Mouse (Mus musculus): ENCODE results near the gene Trabd. TPM values are rescaled to one million over a fixed set of nuclear protein-coding genes. Genes with fewer than 3 reads are reported as not detected.
A peak's percentile ranks its signal among the peaks of the same experiment; 100 is the strongest.

Gene Trabd
- total and polyA plus RNA-seq, 2 experiments from 2014 or later = 21.9 to 33.5 TPM

DNA sequence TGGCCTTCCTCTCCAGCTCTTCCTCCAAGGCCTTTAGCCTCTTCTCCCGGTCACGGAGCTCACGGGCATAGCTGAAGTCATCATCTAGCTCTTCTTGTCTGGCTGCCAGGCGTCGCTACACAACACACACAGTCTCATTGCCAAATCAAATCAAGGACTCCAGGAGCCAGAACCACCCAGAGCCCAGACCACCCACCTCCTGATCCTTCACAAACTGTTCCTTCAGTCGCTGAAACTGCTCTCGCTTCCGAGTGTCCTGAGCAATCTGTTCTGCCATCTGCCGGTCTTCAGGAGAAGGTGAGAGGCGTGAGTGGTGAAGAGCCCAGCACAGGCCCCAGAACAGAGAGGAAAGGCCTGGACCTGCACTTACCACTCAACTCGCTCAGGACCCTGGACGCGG is 31.1 kb downstream of the Trabd start:
- Histone ChIP-seq H3K9me3 (ENCODE audit: low read length) (no peaks in the 10 kb centered on the region), H3K9ac (no peak overlapping the region), H3K4me2 (ENCODE audit: low read depth) (no peak overlapping the region), H3K4me3 (ENCODE audit: low read depth, low read length) (no peak overlapping the region), H3K27me3 (ENCODE audit: insufficient read depth, low read length) (no peaks in the 10 kb centered on the region), H3K4me1 (ENCODE audit: insufficient read depth) (no peaks in the 10 kb centered on the region), H3K36me3 (ENCODE audit: insufficient read depth) (peaks cover 95% of the 10 kb centered on the region), H3K27ac (ENCODE audit: low read depth, low read length) (no peak overlapping the region)
- DNase-seq = no peak
- ATAC-seq = no peak
- WGBS = 80% methylated on average over 13 of the region's 13 CpGs
- no peak for TF ChIP-seq CTCF (IDR thresholded peaks at IDR 0.05; ENCODE audit: low read depth)

DNA sequence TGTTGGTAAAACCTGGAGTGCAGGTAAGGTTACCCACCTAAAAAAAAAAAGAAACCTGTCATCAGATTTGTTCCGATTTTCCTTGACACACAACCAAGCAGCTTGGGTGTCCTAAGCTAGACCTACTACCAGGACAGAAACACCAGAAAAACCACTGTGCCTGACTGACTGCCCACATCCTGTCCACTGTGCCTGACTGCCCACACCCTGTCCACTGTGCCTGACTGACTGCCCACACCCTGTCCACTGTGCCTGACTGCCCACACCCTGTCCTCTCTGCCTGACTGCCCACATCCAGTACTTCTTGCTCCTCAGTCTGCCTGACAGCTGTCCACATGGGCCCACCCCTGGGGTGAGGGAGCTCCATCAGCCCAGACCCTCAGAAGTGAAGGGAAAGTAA is 32.1 kb downstream of the Trabd start:
- no peak for TF ChIP-seq CTCF (IDR thresholded peaks at IDR 0.05; ENCODE audit: low read depth)
- Histone ChIP-seq H3K9me3 (ENCODE audit: low read length) (no peaks in the 10 kb centered on the region), H3K9ac (no peak overlapping the region), H3K4me2 (ENCODE audit: low read depth) (no peak overlapping the region), H3K27ac (ENCODE audit: low read depth, low read length) (no peak overlapping the region), H3K4me1 (ENCODE audit: insufficient read depth) (no peaks in the 10 kb centered on the region), H3K4me3 (ENCODE audit: low read depth, low read length) (no peak overlapping the region), H3K36me3 (ENCODE audit: insufficient read depth) (peaks cover 94% of the 10 kb centered on the region), H3K27me3 (ENCODE audit: insufficient read depth, low read length) (no peaks in the 10 kb centered on the region)
- 100% methylated on average over 1 of the region's 1 CpGs for WGBS
- ATAC-seq (no peak), DNase-seq (no peak)

DNA sequence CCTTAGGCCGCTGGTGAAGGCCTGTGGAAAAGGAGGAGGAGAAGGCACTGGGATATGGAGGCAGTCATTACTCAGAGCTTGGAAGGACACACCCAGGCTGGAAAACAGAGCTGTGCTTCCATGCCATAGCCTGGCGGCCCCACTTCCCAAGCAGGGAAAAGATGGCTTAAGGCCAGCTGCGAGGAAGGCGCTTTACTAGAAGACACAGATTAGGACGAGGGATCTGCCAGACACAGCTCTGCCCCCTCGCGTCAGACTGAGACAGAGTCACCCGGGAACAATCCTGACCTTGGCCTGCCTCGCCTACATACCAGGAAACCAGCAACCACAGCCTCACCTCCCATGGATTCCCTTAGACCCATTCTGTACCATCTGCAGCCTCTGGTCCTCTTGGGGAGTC is 35.2 kb downstream of the Trabd start:
- Histone ChIP-seq H3K27ac (ENCODE audit: low read depth, low read length) (no peak overlapping the region), H3K4me2 (ENCODE audit: low read depth) (no peak overlapping the region), H3K4me3 (ENCODE audit: low read depth, low read length) (no peak overlapping the region), H3K27me3 (ENCODE audit: insufficient read depth, low read length) (no peaks in the 10 kb centered on the region), H3K9me3 (ENCODE audit: low read length) (no peaks in the 10 kb centered on the region), H3K36me3 (ENCODE audit: insufficient read depth) (peaks cover 82% of the 10 kb centered on the region), H3K4me1 (ENCODE audit: insufficient read depth) (no peaks in the 10 kb centered on the region), H3K9ac (no peak overlapping the region)
- no peak for DNase-seq
- WGBS = 81% methylated on average over 9 of the region's 9 CpGs
- no peak for ATAC-seq
- TF ChIP-seq CTCF (IDR thresholded peaks at IDR 0.05; ENCODE audit: low read depth) = no peak

DNA sequence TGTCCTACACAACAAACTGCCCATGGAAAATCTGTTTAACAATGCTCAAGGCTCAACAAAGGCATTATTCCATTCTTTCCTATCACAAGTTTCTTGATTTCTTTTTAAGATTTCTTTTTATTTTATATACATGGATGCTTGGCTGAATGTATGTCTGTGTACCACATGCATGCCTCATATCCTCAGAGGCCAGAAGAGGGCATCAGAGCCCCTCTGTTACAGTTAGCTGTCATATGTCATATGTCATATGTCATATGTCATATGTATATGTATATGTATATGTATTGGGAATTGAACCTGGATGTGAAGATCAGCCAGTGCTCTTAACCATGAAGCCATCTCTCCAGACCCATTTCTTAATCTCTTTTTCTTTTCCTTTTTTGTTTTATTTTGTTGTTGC is 43.1 kb downstream of the Trabd start:
- no peak overlapping the region for H3K9ac ChIP-seq
- no peaks in the 10 kb centered on the region for H3K9me3 ChIP-seq (ENCODE audit: low read length)
- H3K27me3 ChIP-seq (ENCODE audit: insufficient read depth, low read length) = no peaks in the 10 kb centered on the region
- H3K27ac ChIP-seq (ENCODE audit: low read depth, low read length) = no peak overlapping the region
- DNase-seq (no peak), ATAC-seq (no peak)
- TF ChIP-seq CTCF (IDR thresholded peaks at IDR 0.05; ENCODE audit: low read depth) = peak; percentile 54
- H3K4me2 ChIP-seq (ENCODE audit: low read depth) = no peak overlapping the region
- peaks cover 13% of the 10 kb centered on the region; the same call in 1 of the 2 replicates for H3K4me1 ChIP-seq (ENCODE audit: insufficient read depth)
- no peak overlapping the region for H3K4me3 ChIP-seq (ENCODE audit: low read depth, low read length)
- H3K36me3 ChIP-seq (ENCODE audit: insufficient read depth) = peaks cover 17% of the 10 kb centered on the region

DNA sequence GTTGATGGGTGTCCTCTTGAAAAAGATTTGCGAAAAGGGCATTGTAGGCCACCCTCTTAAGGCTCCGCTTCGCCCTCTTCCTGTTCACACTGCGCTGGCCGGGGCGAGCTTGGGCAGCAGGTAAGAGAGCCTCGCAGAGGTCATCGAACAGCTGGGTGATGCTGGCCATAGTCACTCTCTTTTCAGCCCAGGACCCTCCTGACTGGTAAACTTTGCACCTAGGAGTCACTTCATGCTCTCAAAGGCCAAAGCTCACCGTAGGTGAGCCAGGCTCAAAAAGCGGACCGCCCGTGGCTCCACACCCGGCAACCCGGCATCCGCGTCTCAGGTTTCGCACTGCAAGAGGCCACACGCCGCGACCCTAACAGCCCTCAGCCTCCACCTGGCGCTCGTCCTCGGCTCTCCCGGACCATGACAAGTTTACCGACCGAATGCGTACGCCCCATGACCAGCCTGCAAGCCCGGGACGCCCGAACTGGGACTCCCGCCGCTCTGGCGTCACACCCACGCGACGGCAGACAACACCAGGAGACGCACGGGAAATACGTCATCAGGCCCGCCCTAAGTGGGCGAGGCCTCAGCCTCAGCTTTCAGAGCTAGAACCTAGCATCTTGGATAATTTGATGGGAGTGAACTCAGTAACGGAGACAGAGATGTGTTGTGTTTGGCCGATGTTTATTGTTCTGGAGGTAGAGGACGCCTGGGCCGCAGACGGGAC is 47.9 kb downstream of the Trabd start, which contains the start of gene Tubgcp6:
TSS of gene Tubgcp6 (minus strand) at position 464 of the 718 bp plus-strand sequence.
- H3K36me3 ChIP-seq (ENCODE audit: insufficient read depth) = peaks cover 9% of the 10 kb centered on the region; the same call in 1 of the 2 replicates
- ATAC-seq (peak; percentile 93), DNase-seq (peak; percentile 98)
- peak within 1 kb of the TSS; percentile 82 for H3K27ac ChIP-seq (ENCODE audit: low read depth, low read length)
- peak within 1 kb of the TSS; percentile 98 for H3K4me2 ChIP-seq (ENCODE audit: low read depth)
- peak within 1 kb of the TSS; percentile 73 for H3K4me3 ChIP-seq (ENCODE audit: low read depth, low read length)
- H3K4me1 ChIP-seq (ENCODE audit: insufficient read depth) = peaks cover 23% of the 10 kb centered on the region
- peak within 1 kb of the TSS; percentile 73 for H3K9ac ChIP-seq
- under 1% methylated on average over 47 of the region's 47 CpGs for WGBS
- H3K27me3 ChIP-seq (ENCODE audit: insufficient read depth, low read length) = no peaks in the 10 kb centered on the region
- H3K9me3 ChIP-seq (ENCODE audit: low read length) = no peaks in the 10 kb centered on the region
- no peak for TF ChIP-seq CTCF (IDR thresholded peaks at IDR 0.05; ENCODE audit: low read depth)

DNA sequence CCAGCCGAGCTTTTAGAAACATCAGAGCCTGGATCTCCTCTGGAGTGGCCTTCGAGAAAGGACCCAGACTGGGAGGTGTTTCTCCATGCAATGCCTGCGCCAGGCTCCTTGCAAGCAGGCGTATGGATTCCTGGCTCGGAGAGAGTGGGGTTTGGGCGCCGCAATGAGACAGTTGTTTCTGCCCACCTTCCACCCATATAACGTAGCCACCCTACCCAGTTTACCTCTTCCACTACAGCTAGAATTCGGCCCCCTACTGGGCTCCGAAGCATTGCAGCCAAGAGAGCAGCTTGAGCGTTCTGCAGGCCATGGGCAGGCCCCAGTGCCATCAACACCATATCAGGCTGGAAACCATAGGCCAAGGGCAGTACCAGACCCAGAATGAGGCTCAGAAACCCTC is 48.7 kb downstream of the Trabd start:
- 32% methylated on average over 11 of the region's 11 CpGs for WGBS
- TF ChIP-seq CTCF (IDR thresholded peaks at IDR 0.05; ENCODE audit: low read depth) = peak; percentile 59
- Histone ChIP-seq H3K27ac (ENCODE audit: low read depth, low read length) (peak overlapping the region; percentile 82), H3K9ac (peak overlapping the region; percentile 73), H3K4me2 (ENCODE audit: low read depth) (peak overlapping the region; percentile 98), H3K36me3 (ENCODE audit: insufficient read depth) (peaks cover 9% of the 10 kb centered on the region; the same call in 1 of the 2 replicates), H3K4me3 (ENCODE audit: low read depth, low read length) (peak overlapping the region; percentile 73), H3K9me3 (ENCODE audit: low read length) (no peaks in the 10 kb centered on the region), H3K27me3 (ENCODE audit: insufficient read depth, low read length) (no peaks in the 10 kb centered on the region), H3K4me1 (ENCODE audit: insufficient read depth) (peaks cover 26% of the 10 kb centered on the region)
- ATAC-seq (peak; percentile 12; the same call in 1 of the 2 replicates), DNase-seq (peak; percentile 56)

DNA sequence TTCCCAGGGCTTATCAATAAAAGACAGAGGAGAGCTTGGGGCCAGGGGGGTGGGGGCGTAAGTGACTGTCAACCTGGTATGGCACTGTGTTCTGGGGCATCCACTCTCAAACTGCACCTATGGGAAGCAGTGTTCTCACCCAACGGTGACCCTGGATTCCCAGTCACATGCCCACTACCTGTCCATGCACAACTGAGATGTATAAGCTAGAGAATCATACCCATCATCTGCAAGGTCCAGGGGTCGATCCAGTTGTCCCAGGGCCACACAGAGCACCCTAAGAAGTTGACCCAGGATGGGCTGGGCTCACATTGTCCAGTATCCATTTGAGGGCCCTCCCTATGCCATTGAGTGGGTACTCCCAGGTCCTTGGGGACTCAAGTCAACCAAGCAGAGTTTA is 49.4 kb downstream of the Trabd start:
- H3K4me3 ChIP-seq (ENCODE audit: low read depth, low read length) = no peak overlapping the region
- H3K27me3 ChIP-seq (ENCODE audit: insufficient read depth, low read length) = no peaks in the 10 kb centered on the region
- H3K9me3 ChIP-seq (ENCODE audit: low read length) = no peaks in the 10 kb centered on the region
- WGBS = 94% methylated on average over 3 of the region's 3 CpGs
- peaks cover 9% of the 10 kb centered on the region; the same call in 1 of the 2 replicates for H3K36me3 ChIP-seq (ENCODE audit: insufficient read depth)
- no peak for TF ChIP-seq CTCF (IDR thresholded peaks at IDR 0.05; ENCODE audit: low read depth)
- H3K27ac ChIP-seq (ENCODE audit: low read depth, low read length) = no peak overlapping the region
- peaks cover 26% of the 10 kb centered on the region for H3K4me1 ChIP-seq (ENCODE audit: insufficient read depth)
- no peak overlapping the region for H3K9ac ChIP-seq
- no peak overlapping the region for H3K4me2 ChIP-seq (ENCODE audit: low read depth)
- ATAC-seq = no peak
- DNase-seq = no peak
